Mouse (Mus musculus) heart, adult 2 months (tissue): ENCODE data around the gene Srf. TPM values are rescaled to one million over a fixed set of nuclear protein-coding genes. Genes with fewer than 3 reads are reported as not detected.
A peak's percentile ranks its signal among the peaks of the same experiment; 100 is the strongest.

Experiments
- DNase-seq, 2 experiments: peaks; one replicate each; pipeline ENCODE4 v3.0.0; 2021
- H3K27ac ChIP-seq: fragments of 200-600 bp; 2 replicates; pipeline ENCODE4 v1.8.1; 2022
- H3K27me3 ChIP-seq: fragments of 200-500 bp; 2 replicates; pipeline ENCODE4 v1.6.1; 2012; ENCODE audit warnings: mild to moderate bottlenecking, low read length, inconsistent platforms, mixed read lengths; ENCODE audit not compliant: control insufficient read depth, insufficient read depth
- H3K36me3 ChIP-seq: fragments of 200-500 bp; 2 replicates; pipeline ENCODE4 v1.6.1; 2012; ENCODE audit warnings: low read length, inconsistent platforms; ENCODE audit not compliant: control insufficient read depth, insufficient read depth
- H3K4me1 ChIP-seq: fragments of 200-500 bp; 2 replicates; pipeline ENCODE4 v1.6.1; 2011; ENCODE audit warnings: low read length; ENCODE audit not compliant: control insufficient read depth, insufficient read depth
- H3K4me3 ChIP-seq: fragments of 200-600 bp; 2 replicates; pipeline ENCODE4 v1.8.1; 2022
- H3K79me2 ChIP-seq: fragments of 200-500 bp; replicated peaks from 2 replicates; pipeline ENCODE4 v1.6.1; 2012; ENCODE audit warnings: mild to moderate bottlenecking, inconsistent platforms, low read length, moderate library complexity, mixed read lengths; ENCODE audit not compliant: control insufficient read depth, insufficient read depth
- H3K9ac ChIP-seq: fragments of 200-500 bp; 2 replicates; pipeline ENCODE4 v1.6.1; 2012; ENCODE audit warnings: low read depth, mild to moderate bottlenecking, control low read depth, inconsistent platforms, low read length, mixed read lengths
- CTCF ChIP-seq: fragments of 200-600 bp; IDR thresholded peaks from 2 replicates; pipeline ENCODE4 v1.8.1; 2022; ENCODE audit warnings: antibody characterized with exemption, mild to moderate bottlenecking, moderate library complexity
- EP300 ChIP-seq: fragments of 200-500 bp; IDR thresholded peaks from 2 replicates; pipeline ENCODE4 v1.6.1; 2011; ENCODE audit warnings: low read depth, low read length, control low read depth; ENCODE audit not compliant: insufficient read depth
- POLR2A ChIP-seq: fragments of 200-500 bp; IDR thresholded peaks from 2 replicates; pipeline ENCODE4 v1.6.1; 2011; ENCODE audit warnings: mild to moderate bottlenecking, low read depth, low read length, control low read depth; ENCODE audit not compliant: insufficient read depth
- WGBS: fragments of 180-500 bp; shearing (Covaris S2); methylation state at CpG from one replicate; pipeline ENCODE4 v1.1.7; 2018; 5-methylcytosine and 5-hydroxymethylcytosine counted together
- intact Hi-C: fragments of 180-260 bp; cut with DNase I; formaldehyde crosslinking; loops from one replicate; pipeline ENCODE4 v1.15.1; 2025
- polyA plus RNA-seq: library from polyadenylated mRNA; depleted of rRNA; stranded (reverse); fragments of >200 nt; gene quantifications from 2 replicates; pipeline ENCODE4 v1.2.3, GENCODE M21; 2012
- total RNA-seq, 2 experiments: library from RNA; stranded (reverse); gene quantifications; 2 replicates each; pipeline ENCODE4 v1.2.3; 2021

Gene Srf
- total and polyA plus RNA-seq, 3 experiments = 91.5 to 223 (median 106) TPM

DNA sequence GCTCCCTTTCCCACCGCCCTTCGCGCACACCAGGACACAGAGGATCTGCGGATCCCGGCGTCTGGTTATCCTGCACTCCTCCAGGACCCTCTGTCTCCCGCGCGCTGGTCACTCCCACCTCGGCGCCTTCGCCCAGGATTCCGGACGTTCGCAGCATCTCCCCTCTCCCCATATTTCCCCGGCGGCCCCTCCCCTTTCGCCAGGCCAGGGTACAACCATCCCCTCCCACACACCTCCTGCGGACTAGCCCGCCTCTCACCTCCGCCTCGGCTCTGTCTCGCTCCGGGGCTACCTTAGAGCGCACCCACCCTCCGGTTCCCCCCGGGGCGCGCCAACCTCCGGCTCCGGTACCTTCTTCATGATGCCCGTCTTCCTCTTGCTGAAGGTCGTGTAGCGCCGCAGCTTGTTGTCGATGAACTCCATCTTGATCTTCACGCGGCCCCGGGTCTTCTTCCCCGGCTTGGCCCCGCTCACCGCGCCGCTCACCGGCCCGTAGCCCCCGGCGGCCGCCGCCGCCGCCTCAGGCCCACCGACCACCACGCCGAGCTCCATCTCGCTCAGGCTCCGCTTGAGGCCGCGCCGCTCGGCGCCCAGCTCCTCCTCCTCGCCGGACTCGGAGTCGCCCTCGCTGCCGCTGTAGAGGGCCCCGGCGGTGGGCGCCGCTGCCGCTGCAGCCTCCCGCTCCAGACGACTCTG is 850 bp downstream of the Srf start:
- DNase-seq = peak; percentile 71 to 75
- intact Hi-C loops = loop anchor here (5.0 kb wide), 2 partner anchors 87 to 157 kb away; partner anchors contain the start of gene Pex6
- Histone ChIP-seq H3K4me3 (peak overlapping the region; percentile 67), H3K27ac (peak overlapping the region; percentile 98), H3K79me2 (no peaks in the 10 kb centered on the region), H3K36me3 (peaks cover 4% of the 10 kb centered on the region), H3K9ac (peak overlapping the region; percentile 96), H3K27me3 (no peaks in the 10 kb centered on the region), H3K4me1 (peaks cover 9% of the 10 kb centered on the region)
- TF ChIP-seq POLR2A (no peak), EP300 (no peak), CTCF (no peak)
- WGBS = under 1% methylated on average over 74 of the region's 75 CpGs

GRCm38 (mm10) chr17:46554646-46554976 is 1.4 kb downstream of the Srf start:
- intact Hi-C loops = loop anchor here (5.0 kb wide), 1 partner anchor 158 kb away; the partner anchor contains the start of gene Pex6
- H3K9ac ChIP-seq = peak overlapping the region; percentile 96
- H3K4me1 ChIP-seq = peaks cover 9% of the 10 kb centered on the region
- peaks cover 4% of the 10 kb centered on the region for H3K36me3 ChIP-seq
- peak in 1 of 2 experiments; percentile 61 for DNase-seq
- peaks cover 2% of the 10 kb centered on the region; the same call in 1 of the 2 replicates for H3K79me2 ChIP-seq
- peak overlapping the region; percentile 98 for H3K27ac ChIP-seq
- no peaks in the 10 kb centered on the region for H3K27me3 ChIP-seq
- no peak for TF ChIP-seq EP300
- no peak for TF ChIP-seq POLR2A
- TF ChIP-seq CTCF = no peak
- peak overlapping the region; percentile 67 for H3K4me3 ChIP-seq
- under 1% methylated on average over 11 of the region's 11 CpGs for WGBS

GRCm38 (mm10) chr17:46553926-46554325 is 2.0 kb downstream of the Srf start:
- WGBS = 46% methylated on average over 3 of the region's 3 CpGs
- DNase-seq = no peak
- Histone ChIP-seq H3K36me3 (peaks cover 4% of the 10 kb centered on the region), H3K9ac (peak overlapping the region; percentile 21), H3K27ac (peak overlapping the region; percentile 98), H3K4me3 (peak overlapping the region; percentile 67), H3K27me3 (no peaks in the 10 kb centered on the region), H3K4me1 (peaks cover 9% of the 10 kb centered on the region), H3K79me2 (peaks cover 2% of the 10 kb centered on the region; the same call in 1 of the 2 replicates)
- TF ChIP-seq POLR2A = no peak
- TF ChIP-seq CTCF = no peak
- TF ChIP-seq EP300 = no peak
- intact Hi-C loops = loop anchor here (5.0 kb wide), 1 partner anchor 158 kb away; the partner anchor contains the start of gene Pex6

DNA sequence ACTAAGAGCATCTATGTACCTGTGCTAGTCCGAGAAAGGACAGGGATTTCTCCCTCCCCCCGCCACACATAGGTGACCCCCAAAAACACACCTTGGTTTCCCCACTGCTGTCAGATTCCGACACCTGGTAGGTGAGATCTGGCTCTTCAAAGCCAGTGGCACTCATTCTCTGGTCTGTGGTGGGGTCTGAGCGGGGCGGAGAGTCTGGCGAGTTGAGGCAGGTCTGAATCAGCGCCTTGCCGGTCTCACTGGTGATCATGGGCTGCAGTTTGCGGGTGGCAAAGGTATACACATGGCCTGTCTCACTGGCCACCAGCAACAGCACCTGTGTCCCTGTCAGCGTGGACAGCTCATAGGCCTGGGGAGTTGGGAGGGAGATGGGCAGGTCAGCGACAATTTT is 2.5 kb downstream of the Srf start:
- DNase-seq = peak; percentile 40 to 52
- Histone ChIP-seq H3K9ac (peak overlapping the region; percentile 49), H3K27me3 (no peaks in the 10 kb centered on the region), H3K27ac (peak overlapping the region; percentile 98), H3K79me2 (peaks cover 2% of the 10 kb centered on the region; the same call in 1 of the 2 replicates), H3K36me3 (peaks cover 4% of the 10 kb centered on the region), H3K4me1 (peaks cover 9% of the 10 kb centered on the region), H3K4me3 (peak overlapping the region; percentile 44)
- intact Hi-C loops = loop anchor here (5.0 kb wide), 1 partner anchor 159 kb away; the partner anchor contains the start of gene Pex6
- WGBS = 34% methylated on average over 11 of the region's 11 CpGs
- TF ChIP-seq POLR2A (no peak), CTCF (no peak), EP300 (no peak)

- Histone ChIP-seq H3K36me3 (peaks cover 4% of the 10 kb centered on the region), H3K27ac (peak overlapping the region; percentile 98), H3K79me2 (peaks cover 2% of the 10 kb centered on the region; the same call in 1 of the 2 replicates), H3K4me3 (peak overlapping the region; percentile 44), H3K4me1 (peaks cover 9% of the 10 kb centered on the region), H3K9ac (no peak overlapping the region), H3K27me3 (no peaks in the 10 kb centered on the region)
- intact Hi-C loops = loop anchor here (5.0 kb wide), 1 partner anchor 159 kb away; the partner anchor contains the start of gene Pex6
- 4% methylated on average over 24 of the region's 24 CpGs for WGBS
- TF ChIP-seq EP300 (0 out of 2 replicates have a peak, but pooled peaks have one; percentile 49), CTCF (peak; percentile 14; the same call in 1 of the 2 replicates), POLR2A (peak; percentile 52; the same call in 1 of the 2 replicates)
- DNase-seq = peak; percentile 94 to 95
Measured at GRCm38 (mm10) chr17:46552841-46553423, 3.0 kb downstream of the Srf start.
